Mouse (Mus musculus) lung, postnatal 0 days (tissue): ENCODE data around the gene Tsc22d3. TPM values are rescaled to one million over a fixed set of nuclear protein-coding genes. Genes with fewer than 3 reads are reported as not detected.
"Not testable (repeated sequence)": the region's sequence is repeated elsewhere in the genome, so short reads cannot be mapped to it uniquely, and the experiment has no call there.

Experiments
- ATAC-seq: fragments of 200-750 bp; cut with Nextera tagmentation; 2 replicates; pipeline ENCODE4 v1.8.0; 2017; ENCODE audit warnings: moderate library complexity
- DNase-seq: peaks from one replicate; pipeline ENCODE4 v3.0.0-alpha.2; 2016; ENCODE audit warnings: low spot score
- H3K27ac ChIP-seq: fragments of 300-500 bp; sonication (generic); 2 replicates; pipeline ENCODE4 v1.5.1; 2014; ENCODE audit warnings: antibody characterized with exemption, mild to moderate bottlenecking, low read length, mixed read lengths
- H3K27me3 ChIP-seq: fragments of 300-500 bp; sonication (generic); replicated peaks from 2 replicates; pipeline ENCODE4 v1.6.1; 2014; ENCODE audit warnings: low read length, mixed read lengths; ENCODE audit not compliant: insufficient read depth
- H3K36me3 ChIP-seq: fragments of 300-500 bp; sonication (generic); 2 replicates; pipeline ENCODE4 v1.6.1; 2014; ENCODE audit warnings: low read length, mixed read lengths; ENCODE audit not compliant: insufficient read depth
- H3K4me1 ChIP-seq: fragments of 300-500 bp; sonication (generic); 2 replicates; pipeline ENCODE4 v1.6.1; 2014; ENCODE audit warnings: antibody characterized with exemption, low read depth, low read length, mixed read lengths; ENCODE audit not compliant: insufficient read depth
- H3K4me2 ChIP-seq: fragments of 300-500 bp; sonication (generic); replicated peaks from 2 replicates; pipeline ENCODE4 v1.6.1; 2014; ENCODE audit warnings: low read depth, mild to moderate bottlenecking, low read length, moderate library complexity, mixed read lengths
- H3K4me3 ChIP-seq: fragments of 300-500 bp; sonication (generic); 2 replicates; pipeline ENCODE4 v1.5.1; 2014; ENCODE audit warnings: low read depth, low read length
- H3K9ac ChIP-seq: fragments of 300-500 bp; sonication (generic); replicated peaks from 2 replicates; pipeline ENCODE4 v1.6.1; 2014; ENCODE audit warnings: low read depth, mild to moderate bottlenecking
- H3K9me3 ChIP-seq: fragments of 300-500 bp; sonication (generic); 2 replicates; pipeline ENCODE4 v1.6.1; 2016; ENCODE audit warnings: low read length, mixed read lengths
- CTCF ChIP-seq: IDR thresholded peaks from 2 replicates; pipeline ENCODE4 v1.5.1; 2016; ENCODE audit warnings: antibody characterized with exemption, mild to moderate bottlenecking
- EP300 ChIP-seq: IDR thresholded peaks from 2 replicates; pipeline ENCODE4 v1.6.1; 2016; ENCODE audit warnings: antibody characterized with exemption, mild to moderate bottlenecking, control low read depth
- WGBS: fragments of 180-500 bp; shearing (Covaris S2); extraction: QIAGEN DNeasy Blood & Tissue Kit; methylation state at CpG from one replicate; pipeline ENCODE4 v1.1.7; 2014; 5-methylcytosine and 5-hydroxymethylcytosine counted together
- polyA plus RNA-seq: library from polyadenylated mRNA; unstranded; fragments of >200 nt; fragmentation: Nextera tagmentation; extraction: Ambion mirVana; gene quantifications from 2 replicates; pipeline ENCODE4 v1.2.1, GENCODE M21; 2015

The Tsc22d3 gene
- polyA plus RNA-seq, 1 experiment from 2014 or later = 380 TPM

GRCm38 (mm10) chrX:140541711-140542473 is 58.6 kb downstream of the Tsc22d3 start:
- H3K4me1 ChIP-seq = no peaks in the 10 kb centered on the region; the same call in 1 of the 2 replicates
- peak overlapping the region; percentile 56 for H3K4me3 ChIP-seq
- H3K4me2 ChIP-seq = peak overlapping the region; percentile 62
- H3K9ac ChIP-seq = peak overlapping the region; percentile 88
- ATAC-seq (no peak), DNase-seq (peak; percentile 49)
- TF ChIP-seq EP300 = peak; percentile 18; the same call in 1 of the 2 replicates
- no peak for TF ChIP-seq CTCF
- H3K27me3 ChIP-seq = no peaks in the 10 kb centered on the region
- 7% methylated on average over 10 of the region's 10 CpGs for WGBS
- H3K9me3 ChIP-seq = no peaks in the 10 kb centered on the region
- H3K27ac ChIP-seq = peak overlapping the region; percentile 96
- 0 out of 2 replicates have a peak, but pooled peaks cover 4% of the 10 kb centered on the region for H3K36me3 ChIP-seq

DNA sequence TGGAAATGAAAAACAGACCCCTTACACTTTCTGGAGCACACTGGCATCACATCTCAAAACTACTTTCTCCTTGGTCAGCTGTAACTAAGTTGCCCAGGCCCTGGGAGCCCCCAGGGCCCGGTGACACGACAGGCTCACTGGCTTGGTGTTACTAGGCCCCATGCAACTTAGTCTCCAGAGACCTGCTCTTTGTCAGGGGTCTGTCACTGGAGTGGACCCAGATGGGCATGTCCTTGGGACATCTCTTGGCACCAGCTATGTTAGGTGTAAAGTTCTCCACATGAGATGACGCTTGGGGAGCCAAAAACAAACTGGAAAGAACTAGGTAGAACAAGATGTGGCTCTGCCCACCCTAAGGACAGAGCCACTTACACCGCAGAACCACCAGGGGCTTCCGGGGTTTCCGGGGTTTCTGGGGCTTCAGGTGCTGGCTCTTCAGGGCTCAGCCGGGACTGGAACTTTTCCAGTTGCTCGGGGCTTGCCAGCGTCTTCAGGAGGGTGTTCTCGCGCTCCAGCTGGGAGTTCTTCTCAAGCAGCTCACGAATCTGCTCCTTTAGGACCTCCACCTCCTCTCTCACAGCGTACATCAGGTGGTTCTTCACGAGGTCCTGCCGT is 59.9 kb downstream of the Tsc22d3 start:
- ATAC-seq (no peak), DNase-seq (no peak)
- Histone ChIP-seq H3K27ac (peak overlapping the region; percentile 96), H3K27me3 (no peaks in the 10 kb centered on the region), H3K4me3 (peak overlapping the region; percentile 56), H3K4me2 (peak overlapping the region; percentile 62), H3K9me3 (no peaks in the 10 kb centered on the region), H3K36me3 (0 out of 2 replicates have a peak, but pooled peaks cover 4% of the 10 kb centered on the region), H3K9ac (peak overlapping the region; percentile 88), H3K4me1 (no peaks in the 10 kb centered on the region; the same call in 1 of the 2 replicates)
- peak; percentile 18; the same call in 1 of the 2 replicates for TF ChIP-seq CTCF
- no peak for TF ChIP-seq EP300
- 67% methylated on average over 15 of the region's 15 CpGs for WGBS

- not testable (repeated sequence) for H3K4me3 ChIP-seq, H3K4me1 ChIP-seq, H3K36me3 ChIP-seq, H3K9ac ChIP-seq, H3K9me3 ChIP-seq, DNase-seq, H3K27me3 ChIP-seq, ATAC-seq
- peak overlapping the region; percentile 62; the same call in 1 of the 2 replicates for H3K4me2 ChIP-seq
- WGBS = 88% methylated on average over 3 of the region's 3 CpGs
- H3K27ac ChIP-seq = 0 out of 2 replicates have a peak overlapping the region, but pooled peaks have one; percentile 96
These were observed 60.6 kb downstream of the Tsc22d3 start for GRCm38 (mm10) chrX:140539831-140540230.

- Histone ChIP-seq H3K27ac (peak overlapping the region; percentile 75), H3K9me3 (no peaks in the 10 kb centered on the region), H3K4me2 (no peak overlapping the region), H3K36me3 (0 out of 2 replicates have a peak, but pooled peaks cover 4% of the 10 kb centered on the region), H3K9ac (no peak overlapping the region), H3K4me1 (no peaks in the 10 kb centered on the region; the same call in 1 of the 2 replicates), H3K4me3 (no peak overlapping the region), H3K27me3 (no peaks in the 10 kb centered on the region)
- peak; percentile 36 for DNase-seq
- TF ChIP-seq CTCF (no peak), EP300 (no peak)
- WGBS = 58% methylated on average over 3 of the region's 3 CpGs
- ATAC-seq = no peak
These were observed 61.3 kb downstream of the Tsc22d3 start for GRCm38 (mm10) chrX:140539111-140539680.

DNA sequence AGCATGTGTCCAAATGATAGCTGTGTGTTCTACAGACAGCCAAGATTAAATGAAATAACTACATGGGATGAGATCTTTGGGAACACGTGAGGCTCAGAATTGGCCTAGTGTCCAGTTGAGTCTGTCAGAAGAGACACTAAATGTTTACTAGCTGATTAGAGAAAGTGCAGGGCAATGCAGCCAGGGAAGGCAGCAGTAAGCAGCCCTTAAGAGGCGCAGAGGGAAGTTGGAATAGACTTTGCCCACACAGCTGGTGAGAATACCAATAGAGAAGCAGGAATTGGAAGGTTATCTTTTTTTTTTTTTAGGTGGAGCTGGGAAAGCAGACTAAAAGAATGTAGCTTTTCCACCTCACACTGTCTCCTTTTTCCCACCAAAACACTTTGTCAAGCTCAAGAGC is 61.8 kb downstream of the Tsc22d3 start:
- Histone ChIP-seq H3K9ac (no peak overlapping the region), H3K4me3 (no peak overlapping the region), H3K4me1 (no peaks in the 10 kb centered on the region; the same call in 1 of the 2 replicates), H3K27me3 (no peaks in the 10 kb centered on the region), H3K9me3 (no peaks in the 10 kb centered on the region), H3K27ac (peak overlapping the region; percentile 75), H3K4me2 (no peak overlapping the region), H3K36me3 (0 out of 2 replicates have a peak, but pooled peaks cover 4% of the 10 kb centered on the region)
- DNase-seq = peak; percentile 33
- TF ChIP-seq EP300 (no peak), CTCF (no peak)
- ATAC-seq = no peak
- WGBS = 44% methylated on average over 2 of the region's 2 CpGs

DNA sequence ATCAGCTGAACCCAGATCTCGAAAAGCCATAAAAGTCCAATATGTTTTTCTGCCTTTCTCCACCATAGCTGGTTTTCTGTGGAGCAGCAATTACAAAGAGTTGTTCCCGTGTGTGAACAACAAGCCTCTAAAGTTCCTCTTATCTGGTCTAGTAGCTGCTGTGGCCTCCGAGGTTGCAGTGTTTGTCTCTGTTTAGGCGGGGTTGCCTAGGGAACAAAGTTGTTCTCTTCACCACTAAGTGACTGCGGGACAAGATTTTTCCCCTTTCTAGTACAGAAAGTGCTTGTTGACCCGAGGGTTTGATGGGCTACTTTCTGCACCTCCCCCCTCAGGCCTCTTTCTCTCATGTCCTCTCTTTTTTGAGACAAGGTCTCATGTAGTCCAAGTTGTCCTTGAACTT is 62.8 kb downstream of the Tsc22d3 start:
- TF ChIP-seq EP300 (peak; percentile 97), CTCF (no peak)
- H3K4me1 ChIP-seq = no peaks in the 10 kb centered on the region; the same call in 1 of the 2 replicates
- no peaks in the 10 kb centered on the region for H3K9me3 ChIP-seq
- ATAC-seq = peak; percentile 74
- no peak overlapping the region for H3K9ac ChIP-seq
- H3K27ac ChIP-seq = peak overlapping the region; percentile 75
- H3K27me3 ChIP-seq = no peaks in the 10 kb centered on the region
- H3K4me3 ChIP-seq = no peak overlapping the region
- H3K36me3 ChIP-seq = 0 out of 2 replicates have a peak, but pooled peaks cover 4% of the 10 kb centered on the region
- WGBS = 27% methylated on average over 6 of the region's 6 CpGs
- DNase-seq = peak; percentile 91
- no peak overlapping the region for H3K4me2 ChIP-seq
